Mouse (Mus musculus) kidney, adult 2 months (tissue): Measurements from ENCODE around the gene Prrg2. TPM values are rescaled to one million over a fixed set of nuclear protein-coding genes. Genes with fewer than 3 reads are reported as not detected.

ENCODE experiments used
- DNase-seq: peaks from one replicate; pipeline ENCODE4 v3.0.0; 2021
- H3K27ac ChIP-seq: fragments of 200-500 bp; 2 replicates; pipeline ENCODE4 v1.5.1; 2012; ENCODE audit warnings: low read depth, low read length, control low read depth, inconsistent platforms; ENCODE audit not compliant: insufficient read depth
- H3K27me3 ChIP-seq: fragments of 200-500 bp; replicated peaks from 2 replicates; pipeline ENCODE4 v1.6.1; 2012; ENCODE audit warnings: mild to moderate bottlenecking, moderate library complexity, low read length, inconsistent platforms; ENCODE audit not compliant: control insufficient read depth, insufficient read depth
- H3K36me3 ChIP-seq: fragments of 200-500 bp; 2 replicates; pipeline ENCODE4 v1.6.1; 2012; ENCODE audit warnings: mild to moderate bottlenecking, moderate library complexity, low read length, inconsistent platforms; ENCODE audit not compliant: control insufficient read depth, insufficient read depth
- H3K4me1 ChIP-seq: fragments of 200-500 bp; 2 replicates; pipeline ENCODE4 v1.6.1; 2011; ENCODE audit warnings: low read length; ENCODE audit not compliant: control insufficient read depth, insufficient read depth
- H3K4me3 ChIP-seq: fragments of 200-500 bp; 2 replicates; pipeline ENCODE4 v1.5.1; 2011; ENCODE audit warnings: mild to moderate bottlenecking, low read depth, low read length, control low read depth; ENCODE audit not compliant: insufficient read depth
- CTCF ChIP-seq: fragments of 200-500 bp; conservative IDR thresholded peaks from 2 replicates; pipeline ENCODE4 v1.5.1; 2011; ENCODE audit warnings: low read depth, mild to moderate bottlenecking, control low read depth, low read length, moderate library complexity, mixed read lengths; ENCODE audit not compliant: insufficient read depth, insufficient read length
- POLR2A ChIP-seq: fragments of 200-500 bp; IDR thresholded peaks from one replicate; pipeline ENCODE4 v1.6.1; 2011; ENCODE audit warnings: low read depth, low read length, control low read depth
- WGBS: fragments of 180-500 bp; shearing (Covaris S2); methylation state at CpG from one replicate; pipeline ENCODE4 v1.1.7; 2018; 5-methylcytosine and 5-hydroxymethylcytosine counted together
- polyA plus RNA-seq: library from polyadenylated mRNA; depleted of rRNA; stranded (reverse); fragments of >200 nt; gene quantifications from 2 replicates; pipeline ENCODE4 v1.2.3, GENCODE M21; 2012

The Prrg2 gene
- polyA plus RNA-seq, 1 experiment, result 80.9 TPM

GRCm38 (mm10) chr7:45094121-45094520 lies 31.6 kb upstream of the Prrg2 start:
- Histone ChIP-seq H3K27me3 (no peaks in the 10 kb centered on the region), H3K36me3 (no peaks in the 10 kb centered on the region), H3K4me3 (no peak overlapping the region), H3K4me1 (peaks cover 9% of the 10 kb centered on the region; the same call in 1 of the 2 replicates), H3K27ac (no peak overlapping the region)
- TF ChIP-seq CTCF (no peak), POLR2A (no peak)
- 48% methylated on average over 7 of the region's 7 CpGs for WGBS
- peak; percentile 33 for DNase-seq

GRCm38 (mm10) chr7:45093516-45093905 lies 31.0 kb upstream of the Prrg2 start:
- Histone ChIP-seq H3K4me3 (no peak overlapping the region), H3K27ac (no peak overlapping the region), H3K36me3 (no peaks in the 10 kb centered on the region), H3K4me1 (peaks cover 9% of the 10 kb centered on the region; the same call in 1 of the 2 replicates), H3K27me3 (no peaks in the 10 kb centered on the region)
- no peak for DNase-seq
- TF ChIP-seq CTCF, result no peak
- TF ChIP-seq POLR2A, result no peak
- WGBS, result 35% methylated on average over 18 of the region's 18 CpGs

DNA sequence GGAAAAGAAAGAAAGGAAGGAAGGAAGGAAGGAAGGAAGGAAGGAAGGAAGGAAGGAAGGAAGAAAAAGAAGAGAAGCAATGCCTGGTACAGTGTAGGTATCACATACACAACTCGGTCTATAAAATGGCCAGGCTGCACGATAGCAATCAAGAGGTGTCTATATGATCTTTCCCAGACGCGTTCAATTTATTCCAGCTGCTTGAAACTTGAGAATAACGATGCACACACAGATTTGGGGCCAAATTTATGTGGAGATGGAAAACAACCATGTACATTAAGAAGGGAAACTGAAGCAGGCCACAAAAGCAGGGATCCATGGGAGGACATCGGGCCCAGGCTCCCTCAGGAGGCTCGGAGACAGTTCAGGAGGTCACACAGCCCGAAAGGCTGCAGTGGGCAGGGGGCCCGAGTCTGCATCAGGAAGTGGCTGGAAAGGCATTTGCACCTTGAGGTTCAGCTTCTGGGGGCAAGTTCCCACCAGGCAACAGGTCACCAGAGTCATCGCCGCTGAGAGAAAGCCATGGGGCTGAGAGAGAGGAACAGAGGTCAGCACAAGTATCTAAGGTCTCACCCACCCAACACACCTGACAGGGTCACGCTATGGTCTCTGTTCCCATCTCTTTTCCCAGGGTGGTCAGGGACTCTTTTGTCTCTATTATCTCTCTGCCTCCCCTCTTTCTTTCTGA lies 30.5 kb upstream of the Prrg2 start:
- H3K4me1 ChIP-seq, result peaks cover 5% of the 10 kb centered on the region; the same call in 1 of the 2 replicates
- no peak overlapping the region for H3K27ac ChIP-seq
- no peaks in the 10 kb centered on the region for H3K27me3 ChIP-seq
- no peaks in the 10 kb centered on the region for H3K36me3 ChIP-seq
- DNase-seq, result no peak
- no peak for TF ChIP-seq POLR2A
- no peak for TF ChIP-seq CTCF
- 54% methylated on average over 12 of the region's 12 CpGs for WGBS
- no peak overlapping the region for H3K4me3 ChIP-seq

DNA sequence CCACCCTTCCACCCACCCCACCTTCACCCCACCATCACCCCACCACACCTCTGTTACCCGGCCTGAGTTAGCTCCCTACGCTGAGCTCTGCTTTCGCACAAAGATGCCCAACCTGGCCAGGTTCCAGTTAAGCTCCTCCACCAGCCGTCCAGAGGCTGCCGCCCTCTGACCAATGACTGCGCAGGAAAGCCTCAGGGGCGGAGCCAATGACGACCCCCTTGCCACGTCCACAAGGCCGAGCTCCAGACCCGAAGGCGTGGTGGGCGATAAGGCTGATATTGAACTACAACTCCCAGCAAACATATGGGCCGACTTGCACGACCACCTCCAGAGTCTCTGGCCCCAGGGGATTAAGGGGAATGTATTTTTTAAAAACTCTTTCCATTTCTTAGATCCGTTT lies 29.6 kb upstream of the Prrg2 start, which contains the start of gene Rcn3:
TSS of gene Rcn3 (minus strand) at position 174 of the 400 bp plus-strand sequence.
- H3K4me1 ChIP-seq, result no peaks in the 10 kb centered on the region
- H3K4me3 ChIP-seq, result peak within 1 kb of the TSS; percentile 49
- no peaks in the 10 kb centered on the region for H3K36me3 ChIP-seq
- DNase-seq, result peak; percentile 77
- H3K27ac ChIP-seq, result no peak within 1 kb of the TSS
- no peak for TF ChIP-seq CTCF
- no peak for TF ChIP-seq POLR2A
- WGBS, result 1% methylated on average over 16 of the region's 16 CpGs
- H3K27me3 ChIP-seq, result no peaks in the 10 kb centered on the region

DNA sequence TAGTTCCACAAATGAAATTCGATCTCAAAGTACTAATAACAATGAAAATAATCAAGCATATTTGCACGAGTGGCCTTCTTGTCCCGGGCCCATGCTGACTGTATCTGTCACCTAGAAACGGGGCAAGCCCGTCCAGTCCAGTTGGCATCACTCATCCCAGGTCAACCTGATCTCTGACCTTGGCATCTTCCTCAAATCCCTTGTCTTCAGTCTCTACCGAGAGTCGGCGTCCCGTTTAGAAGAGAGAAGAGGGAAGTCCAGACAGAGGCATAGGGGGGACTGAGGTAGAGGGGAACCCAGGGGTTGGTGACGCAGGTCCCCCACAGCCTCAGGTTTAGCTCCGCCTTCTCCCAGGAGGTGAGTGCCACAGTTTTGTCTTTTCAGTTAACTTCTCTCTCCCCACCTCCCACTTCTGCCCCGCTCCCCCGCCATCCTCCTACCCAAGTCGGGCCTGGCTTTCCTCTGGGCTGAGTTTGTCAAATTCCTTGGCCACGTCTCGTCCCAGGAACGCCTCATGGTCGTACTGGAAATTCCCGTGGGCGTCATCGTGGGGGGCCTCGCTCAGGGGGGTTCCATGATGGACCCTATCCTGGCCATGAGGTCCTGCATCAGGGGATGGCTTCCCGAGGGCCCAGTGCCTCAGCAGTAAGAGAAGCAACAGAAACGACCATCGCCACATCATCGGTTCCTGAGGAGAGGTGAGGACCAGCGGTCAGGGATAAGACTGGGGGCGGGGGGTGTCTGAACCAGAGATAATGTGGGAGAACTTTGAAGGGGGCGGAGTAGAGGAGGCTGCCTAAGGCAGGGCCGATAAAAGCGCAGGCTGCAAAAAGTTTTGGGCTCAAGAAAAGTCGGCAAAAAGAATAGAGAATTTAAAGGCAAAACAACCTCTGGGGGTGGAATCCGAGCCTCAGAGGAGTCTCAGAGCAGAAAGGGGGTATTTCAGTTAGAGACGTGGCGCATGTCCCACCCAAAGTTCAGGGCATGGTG lies 28.8 kb upstream of the Prrg2 start:
- no peak overlapping the region for H3K27ac ChIP-seq
- 24% methylated on average over 35 of the region's 35 CpGs for WGBS
- H3K36me3 ChIP-seq, result no peaks in the 10 kb centered on the region
- H3K27me3 ChIP-seq, result no peaks in the 10 kb centered on the region
- DNase-seq, result no peak
- no peaks in the 10 kb centered on the region for H3K4me1 ChIP-seq
- TF ChIP-seq POLR2A (no peak), CTCF (no peak)
- peak overlapping the region; percentile 49 for H3K4me3 ChIP-seq

- 82% methylated on average over 13 of the region's 13 CpGs for WGBS
- H3K36me3 ChIP-seq, result no peaks in the 10 kb centered on the region
- no peak overlapping the region for H3K4me3 ChIP-seq
- no peaks in the 10 kb centered on the region for H3K27me3 ChIP-seq
- H3K27ac ChIP-seq, result no peak overlapping the region
- H3K4me1 ChIP-seq, result no peaks in the 10 kb centered on the region
- TF ChIP-seq POLR2A (no peak), CTCF (no peak)
- DNase-seq, result no peak
Observed at GRCm38 (mm10) chr7:45090251-45090977, 27.9 kb upstream of the Prrg2 start.

- Histone ChIP-seq H3K27ac (no peak overlapping the region), H3K27me3 (no peaks in the 10 kb centered on the region), H3K4me3 (no peak overlapping the region), H3K4me1 (no peaks in the 10 kb centered on the region), H3K36me3 (no peaks in the 10 kb centered on the region)
- no peak for DNase-seq
- WGBS, result 95% methylated on average over 17 of the region's 17 CpGs
- TF ChIP-seq POLR2A (no peak), CTCF (no peak)
Observed at GRCm38 (mm10) chr7:45088597-45088996, 26.1 kb upstream of the Prrg2 start.
